Mouse (Mus musculus): ENCODE measurements around the gene Epb41l1.

GRCm38 (mm10) chr2:156429836-156430235 lies 9.1 kb downstream of the Epb41l1 start:
- TF ChIP-seq CTCF (IDR thresholded peaks at IDR 0.05; ENCODE audit: borderline replicate concordance, control insufficient read depth, extremely low read depth, insufficient read depth, low read length, poor library complexity) (no peak), POLR2A (IDR thresholded peaks at IDR 0.05; ENCODE audit: control insufficient read depth, extremely low read depth, insufficient read depth, low read length, poor library complexity) (no peak)
